Mouse (Mus musculus): ENCODE results near the gene Tcf25. TPM values are rescaled to one million over a fixed set of nuclear protein-coding genes. Genes with fewer than 3 reads are reported as not detected.

Gene Tcf25
- total RNA-seq, 2 experiments from 2014 or later = 27.2 to 48.6 TPM

DNA sequence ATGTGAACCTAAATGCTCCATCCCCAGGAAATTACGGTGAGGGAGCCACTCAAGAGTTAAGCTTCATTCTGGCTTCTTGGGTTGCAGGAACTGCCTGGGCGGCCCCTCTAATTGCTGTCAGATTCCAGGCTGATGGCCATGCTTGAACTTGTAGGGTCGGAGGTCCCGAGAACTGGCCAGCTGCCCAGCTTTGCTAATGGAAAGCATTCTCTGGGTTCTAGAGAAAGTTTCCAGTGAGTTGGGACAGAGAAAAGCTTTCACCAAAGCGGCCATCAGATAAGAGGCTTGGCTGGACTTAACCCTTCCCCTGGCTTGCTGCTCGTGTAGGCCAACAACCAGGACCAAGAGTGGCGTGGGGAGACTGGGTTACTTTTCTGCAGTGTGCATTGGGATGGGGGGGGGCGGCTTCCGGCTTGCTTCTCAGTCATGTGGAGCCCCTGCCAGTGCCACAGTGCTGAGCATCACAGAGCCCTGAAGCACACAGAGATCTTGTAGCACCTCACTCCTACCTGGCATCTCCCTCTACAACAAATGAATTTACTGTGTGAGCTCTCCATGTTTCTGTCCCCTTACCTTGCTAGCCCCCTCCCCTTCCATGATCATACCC lies 25.2 kb upstream of the Tcf25 start:
- no peak for ATAC-seq (replicated peaks; ENCODE audit: low FRiP score, poor library complexity, severe bottlenecking)

DNA sequence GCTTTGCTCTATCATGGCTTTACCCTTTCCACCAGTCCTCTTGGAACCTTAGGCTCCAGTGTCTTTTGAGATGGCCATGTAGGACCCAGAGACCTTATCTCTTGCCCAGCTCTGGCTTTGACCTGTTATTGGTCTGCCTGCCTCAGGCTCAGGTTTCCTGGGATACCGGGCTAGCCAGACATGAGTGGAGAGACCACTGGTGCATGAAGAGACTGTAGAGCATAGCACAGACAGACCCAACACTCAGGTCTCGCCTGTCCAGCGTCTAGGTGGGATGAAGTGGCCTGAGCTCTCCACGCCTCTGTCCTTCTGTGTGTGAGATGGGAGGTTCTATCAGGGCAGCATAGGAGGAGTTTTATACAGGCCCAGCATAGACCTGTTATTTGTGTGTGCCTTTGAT lies 24.5 kb upstream of the Tcf25 start:
- ATAC-seq (replicated peaks; ENCODE audit: low FRiP score, poor library complexity, severe bottlenecking) = no peak

DNA sequence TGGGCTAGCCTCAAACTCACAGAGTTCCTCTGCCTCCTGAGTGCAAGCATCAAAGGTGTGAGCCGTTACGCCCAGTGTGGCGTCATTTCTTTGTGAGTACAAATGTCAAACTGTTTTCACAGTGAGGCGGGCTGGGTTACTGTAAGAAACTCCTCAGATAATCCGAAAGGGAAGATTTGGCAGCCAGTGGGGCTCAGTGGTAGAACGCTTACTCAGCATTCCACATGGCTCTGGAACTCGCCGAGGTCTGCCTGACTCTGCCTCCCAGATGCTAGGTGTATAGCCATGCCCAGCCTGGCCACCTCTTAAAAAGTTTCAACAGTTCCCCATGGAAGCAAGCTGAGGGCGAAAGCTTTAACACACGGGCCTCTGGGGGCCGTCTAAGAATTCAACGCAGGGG lies 21.4 kb upstream of the Tcf25 start:
- no peak for ATAC-seq (replicated peaks; ENCODE audit: low FRiP score, poor library complexity, severe bottlenecking)

DNA sequence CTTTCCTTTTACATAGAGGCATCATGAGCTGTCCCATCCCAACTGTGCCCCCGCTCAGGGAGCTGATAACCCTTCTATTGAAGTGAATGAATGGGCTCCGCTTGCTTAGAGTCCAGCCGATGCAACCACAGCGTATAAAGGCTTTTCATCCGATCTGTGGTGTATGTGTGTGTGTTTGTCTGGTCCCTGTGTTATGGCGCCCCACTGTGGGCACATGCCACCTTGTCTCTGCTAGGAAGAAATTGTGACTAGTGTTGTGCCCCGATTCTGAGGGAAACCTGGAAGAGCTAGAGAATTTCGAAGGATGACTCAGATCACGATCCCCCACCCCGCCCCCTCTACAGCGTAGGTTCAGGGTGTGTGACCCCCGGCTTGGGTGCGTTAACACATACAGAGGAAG lies 20.8 kb upstream of the Tcf25 start:
- ATAC-seq (replicated peaks; ENCODE audit: low FRiP score, poor library complexity, severe bottlenecking) = no peak

DNA sequence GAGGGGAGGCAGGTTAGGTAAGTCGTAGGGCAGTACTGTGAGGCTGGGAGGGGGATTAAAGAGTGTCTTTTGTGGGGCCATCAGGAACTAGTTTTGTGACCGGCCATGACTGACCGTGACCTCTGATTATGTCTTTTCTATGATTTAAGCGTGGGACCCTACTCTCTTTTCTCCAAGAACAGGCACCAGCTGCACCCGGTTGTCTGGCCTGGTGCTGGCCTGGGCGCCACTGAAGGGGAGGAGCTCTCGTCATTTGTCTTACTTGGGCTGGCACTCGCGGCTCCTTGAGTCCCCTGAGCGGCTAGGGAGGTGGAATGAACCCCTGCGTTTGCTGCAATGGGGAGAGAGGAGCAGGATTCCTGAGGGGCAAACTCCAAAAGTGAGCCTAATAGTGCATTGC lies 20.3 kb upstream of the Tcf25 start:
- ATAC-seq (replicated peaks; ENCODE audit: low FRiP score, poor library complexity, severe bottlenecking) = no peak

DNA sequence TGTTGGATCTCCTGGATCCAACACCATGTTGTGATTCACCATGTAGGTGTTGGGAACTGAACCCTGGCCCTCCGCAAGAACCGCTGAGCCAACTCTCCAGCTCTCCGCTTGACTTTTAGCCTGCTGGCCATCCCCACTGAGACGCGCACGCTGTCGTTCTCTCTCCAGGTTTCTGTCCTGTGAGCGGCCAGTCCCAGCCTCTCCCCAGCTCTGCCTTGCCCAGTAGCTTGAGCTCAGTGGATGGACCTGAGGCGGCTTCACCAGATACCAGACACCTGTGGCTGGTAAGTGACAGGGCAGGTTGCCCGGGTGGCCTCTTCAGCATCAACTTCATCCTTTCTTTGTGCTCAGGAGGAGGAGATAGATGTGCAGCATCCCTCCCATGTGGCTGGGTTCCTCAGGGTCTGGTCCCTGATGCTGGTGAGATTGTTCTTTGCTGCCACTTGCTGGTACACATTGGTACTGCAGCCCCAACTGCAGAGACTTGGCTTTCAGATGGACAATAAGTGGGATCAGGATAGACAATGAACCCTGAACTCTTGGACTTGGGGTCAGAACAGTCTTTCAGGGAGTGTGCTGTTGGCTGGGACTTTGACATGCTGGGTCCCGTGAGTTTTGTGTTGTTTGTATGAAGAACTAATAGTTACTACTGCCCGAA lies 12.3 kb upstream of the Tcf25 start:
- ATAC-seq (replicated peaks; ENCODE audit: low FRiP score, poor library complexity, severe bottlenecking) = peak; percentile 72

DNA sequence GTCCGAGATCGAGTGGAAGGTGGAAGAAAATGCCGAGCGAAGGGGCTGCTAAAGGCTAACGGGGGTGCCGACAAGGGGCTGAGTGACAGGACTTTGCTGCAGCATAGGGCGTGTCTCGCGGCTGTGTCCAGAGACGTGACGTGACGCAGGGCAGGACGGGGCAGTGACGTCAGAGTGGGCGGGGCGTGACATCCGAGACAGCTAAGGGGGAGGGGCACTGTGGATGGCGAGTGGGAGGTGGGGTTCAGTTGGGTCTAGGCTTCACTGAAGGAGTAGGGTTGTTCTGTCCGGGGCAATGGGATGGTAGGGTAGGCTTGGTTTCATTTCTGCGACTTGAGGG lies 656 bp downstream of the Tcf25 start:
- peak; percentile 88 for ATAC-seq (replicated peaks; ENCODE audit: low FRiP score, poor library complexity, severe bottlenecking)

DNA sequence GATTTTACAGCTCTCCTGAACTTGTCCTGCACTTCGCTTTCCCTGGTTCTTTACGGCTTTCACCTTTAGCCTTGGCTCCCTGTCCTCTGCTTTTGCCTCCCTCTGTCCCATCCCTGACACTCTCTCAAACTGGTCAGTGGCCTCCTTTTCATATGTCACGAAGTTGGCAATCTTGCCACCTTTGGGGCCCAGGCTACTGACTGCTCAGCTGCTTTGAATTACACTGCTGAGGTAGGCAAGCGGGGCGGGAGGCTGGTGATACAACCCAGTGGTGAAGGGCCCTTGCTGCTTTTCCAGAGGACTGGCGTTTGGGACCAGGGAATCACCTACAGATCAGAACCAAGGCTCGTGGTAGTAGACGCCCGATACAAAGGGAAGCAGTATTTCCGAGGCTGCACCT lies 2.1 kb downstream of the Tcf25 start:
- ATAC-seq (replicated peaks; ENCODE audit: low FRiP score, poor library complexity, severe bottlenecking) = no peak

DNA sequence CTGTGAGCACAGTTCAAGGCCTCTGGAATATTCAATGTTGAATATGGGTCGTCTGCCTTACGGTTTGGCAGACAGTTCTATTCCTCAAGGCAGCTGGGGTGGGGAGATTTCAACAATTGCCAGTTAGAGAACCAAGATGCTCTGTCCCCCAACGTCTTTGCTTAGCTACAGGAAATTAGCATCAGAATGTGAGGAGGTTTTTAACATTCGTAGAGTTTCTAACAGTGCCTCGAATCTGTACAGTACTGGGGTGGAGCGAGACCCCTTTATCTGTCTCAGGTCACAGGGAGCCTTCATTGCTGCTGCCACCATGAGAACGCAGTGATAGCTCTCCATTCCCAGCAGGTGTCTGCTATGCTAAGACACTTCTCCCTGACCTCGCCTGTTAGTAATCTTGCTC lies 2.6 kb downstream of the Tcf25 start:
- no peak for ATAC-seq (replicated peaks; ENCODE audit: low FRiP score, poor library complexity, severe bottlenecking)

DNA sequence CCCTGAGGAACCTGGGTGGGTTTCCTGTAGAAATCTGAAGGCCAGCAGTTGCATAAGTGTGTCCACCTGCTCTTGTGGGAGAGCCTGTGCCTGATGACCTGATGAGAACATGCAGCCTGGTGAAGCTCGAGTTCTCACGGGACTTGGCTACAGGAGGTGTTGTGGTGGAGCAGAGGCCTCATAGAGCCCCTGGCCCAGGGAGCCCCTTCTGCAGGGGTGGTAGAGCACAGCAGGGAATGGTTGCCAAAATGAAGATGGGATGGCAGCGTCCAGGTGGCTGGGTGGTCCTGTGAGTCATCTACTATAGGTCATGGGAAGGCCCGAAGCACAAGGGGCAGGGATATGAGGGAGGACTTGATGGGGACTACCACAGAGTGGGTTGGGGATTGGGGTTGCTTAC lies 8.2 kb downstream of the Tcf25 start:
- ATAC-seq (replicated peaks; ENCODE audit: low FRiP score, poor library complexity, severe bottlenecking) = no peak

DNA sequence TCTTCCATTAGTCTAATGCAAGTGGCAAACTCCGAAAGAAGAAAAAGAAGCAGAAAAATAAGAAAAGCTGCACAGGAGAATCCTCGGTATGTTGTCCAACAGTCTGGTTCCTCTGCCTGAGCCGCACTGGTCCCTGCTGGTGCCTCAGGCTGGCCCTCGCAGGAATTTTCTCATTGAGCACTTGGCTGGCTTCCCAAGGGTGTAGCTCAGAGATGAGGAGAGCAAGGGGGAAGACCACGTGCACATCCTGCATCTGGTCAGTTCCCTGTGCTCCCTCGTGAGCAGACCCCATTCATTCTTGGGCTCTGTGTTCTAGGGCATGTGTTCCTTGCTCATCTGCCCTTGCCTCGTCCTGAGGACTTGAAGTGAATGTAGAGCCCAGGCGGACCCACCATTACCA lies 9.0 kb downstream of the Tcf25 start:
- ATAC-seq (replicated peaks; ENCODE audit: low FRiP score, poor library complexity, severe bottlenecking) = no peak

DNA sequence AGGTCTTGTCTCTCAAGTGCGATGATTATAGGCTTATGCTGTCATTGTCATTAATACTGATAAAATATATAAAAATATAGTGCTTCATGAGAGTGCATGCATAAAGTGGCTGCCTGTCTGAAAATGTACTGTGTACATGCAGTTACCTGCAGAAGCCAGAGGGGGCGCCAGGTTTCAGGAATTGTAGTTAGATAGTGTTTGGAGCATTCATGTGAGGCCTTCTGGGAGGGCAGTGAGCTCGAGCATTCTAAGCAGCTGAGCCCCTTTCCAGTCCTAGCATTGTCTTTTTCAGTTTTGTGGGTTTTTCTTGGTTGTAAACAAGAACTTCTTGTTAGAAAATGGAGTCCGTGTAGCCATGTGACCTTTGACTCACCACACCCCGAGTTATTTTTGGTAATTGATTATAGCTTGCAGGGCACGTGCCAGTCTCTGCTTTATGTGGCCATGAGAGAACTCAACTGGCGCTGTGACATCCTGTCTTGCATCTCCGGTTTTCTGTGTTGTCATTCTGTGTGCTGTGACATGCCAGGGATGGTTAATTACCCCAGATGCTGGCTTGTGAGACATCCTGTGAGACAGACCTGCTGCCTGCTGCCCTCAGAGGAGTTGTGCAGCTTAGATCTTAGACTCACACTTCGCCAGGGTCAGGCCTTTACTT lies 11.5 kb downstream of the Tcf25 start:
- no peak for ATAC-seq (replicated peaks; ENCODE audit: low FRiP score, poor library complexity, severe bottlenecking)

DNA sequence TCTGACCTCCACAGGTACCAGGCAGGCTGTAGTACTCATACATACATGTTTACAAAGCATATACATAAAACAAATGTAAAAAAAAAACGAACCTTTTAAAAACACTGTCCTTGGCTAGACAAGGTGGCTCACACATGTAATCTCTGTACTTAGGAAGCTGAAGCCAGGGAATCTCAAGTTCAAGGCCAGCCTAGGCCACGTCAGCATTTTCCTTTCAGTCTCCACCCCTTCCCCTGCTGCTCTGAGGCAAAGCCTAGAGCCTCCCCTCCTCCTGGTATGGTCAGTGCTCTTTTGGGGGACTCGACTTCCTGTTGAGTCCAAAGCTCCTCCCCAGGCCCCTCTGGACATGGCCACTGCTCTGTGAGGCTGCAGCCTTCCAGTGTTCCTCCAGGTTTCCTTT lies 13.5 kb downstream of the Tcf25 start:
- ATAC-seq (replicated peaks; ENCODE audit: low FRiP score, poor library complexity, severe bottlenecking) = no peak

DNA sequence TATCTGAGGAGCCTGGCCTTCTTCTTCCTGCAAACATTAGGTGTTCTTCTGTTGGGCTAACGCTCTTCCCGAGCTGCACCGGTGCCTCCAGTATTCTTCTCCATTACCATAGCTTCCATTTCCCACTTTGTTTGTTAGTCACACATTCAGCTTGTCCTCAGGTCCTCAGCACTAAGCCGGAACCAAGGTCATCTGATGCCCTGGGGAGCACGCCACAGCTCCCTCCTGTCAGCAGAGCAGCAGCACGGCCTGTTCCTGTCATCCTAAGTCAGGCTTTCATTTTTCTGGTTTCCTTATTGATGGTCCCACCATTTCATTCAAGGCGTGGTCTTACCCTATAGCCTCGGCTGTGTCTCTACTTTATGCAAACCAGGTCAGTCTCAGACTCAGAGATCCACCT lies 14.2 kb downstream of the Tcf25 start:
- ATAC-seq (replicated peaks; ENCODE audit: low FRiP score, poor library complexity, severe bottlenecking) = no peak

DNA sequence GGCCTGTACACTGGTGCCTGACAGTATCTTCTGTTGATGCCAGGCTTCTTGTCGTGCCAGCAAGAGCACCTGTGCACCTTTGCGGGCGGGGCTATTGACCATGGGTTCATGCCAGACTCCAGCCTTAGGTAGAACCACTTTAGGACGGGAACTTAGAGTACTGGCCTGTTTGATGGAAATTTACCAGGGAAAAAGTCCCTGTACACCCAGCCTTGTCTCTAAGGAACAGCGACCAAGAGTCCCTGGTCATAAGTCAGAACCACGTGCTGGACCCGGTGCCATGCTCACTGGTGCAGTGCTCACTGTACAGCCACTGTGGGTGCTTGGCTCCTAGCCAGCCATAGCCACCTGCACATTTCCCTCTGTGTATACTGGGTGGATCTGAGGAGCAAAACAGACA lies 15.5 kb downstream of the Tcf25 start:
- ATAC-seq (replicated peaks; ENCODE audit: low FRiP score, poor library complexity, severe bottlenecking) = no peak

DNA sequence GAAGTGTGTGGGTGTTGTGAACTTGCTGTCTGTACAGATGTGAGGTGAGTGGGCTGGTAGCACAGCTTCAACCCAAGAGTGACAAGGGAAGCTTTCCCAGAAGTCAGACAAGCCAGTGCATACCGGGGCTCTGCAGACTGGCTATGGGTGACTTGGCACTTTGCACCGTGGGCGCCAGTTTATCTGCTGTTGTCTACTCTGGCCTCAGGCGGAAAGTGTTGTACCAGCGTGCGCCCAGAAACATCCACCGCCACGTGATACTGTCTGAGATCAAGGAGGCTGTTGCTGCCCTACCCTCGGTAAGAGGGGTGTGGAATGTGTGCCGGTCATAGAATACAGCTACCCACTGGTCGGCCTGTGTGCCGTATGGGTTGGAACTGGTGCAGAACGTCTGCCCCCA lies 24.8 kb downstream of the Tcf25 start:
- ATAC-seq (replicated peaks; ENCODE audit: low FRiP score, poor library complexity, severe bottlenecking) = no peak

DNA sequence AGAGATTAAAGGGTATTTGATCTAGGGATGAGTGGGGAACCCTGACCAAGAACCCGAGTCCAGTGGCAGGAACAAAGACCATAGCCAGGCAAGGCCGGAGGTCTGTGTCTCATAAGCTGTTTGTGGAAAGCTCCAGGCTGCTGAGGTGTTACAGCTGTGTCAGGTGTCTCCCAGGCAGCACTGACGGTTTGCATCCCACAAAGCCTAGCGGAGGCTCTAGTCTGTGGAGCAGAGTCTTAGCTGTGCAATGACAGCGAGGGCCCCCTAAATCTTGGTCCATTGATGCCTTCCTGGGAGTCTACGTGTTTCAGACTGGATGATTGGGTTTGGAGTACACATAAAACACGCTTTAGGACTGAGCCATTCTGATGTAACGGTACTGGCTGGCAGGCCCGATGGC lies 28.4 kb downstream of the Tcf25 start:
- no peak for ATAC-seq (replicated peaks; ENCODE audit: low FRiP score, poor library complexity, severe bottlenecking)

DNA sequence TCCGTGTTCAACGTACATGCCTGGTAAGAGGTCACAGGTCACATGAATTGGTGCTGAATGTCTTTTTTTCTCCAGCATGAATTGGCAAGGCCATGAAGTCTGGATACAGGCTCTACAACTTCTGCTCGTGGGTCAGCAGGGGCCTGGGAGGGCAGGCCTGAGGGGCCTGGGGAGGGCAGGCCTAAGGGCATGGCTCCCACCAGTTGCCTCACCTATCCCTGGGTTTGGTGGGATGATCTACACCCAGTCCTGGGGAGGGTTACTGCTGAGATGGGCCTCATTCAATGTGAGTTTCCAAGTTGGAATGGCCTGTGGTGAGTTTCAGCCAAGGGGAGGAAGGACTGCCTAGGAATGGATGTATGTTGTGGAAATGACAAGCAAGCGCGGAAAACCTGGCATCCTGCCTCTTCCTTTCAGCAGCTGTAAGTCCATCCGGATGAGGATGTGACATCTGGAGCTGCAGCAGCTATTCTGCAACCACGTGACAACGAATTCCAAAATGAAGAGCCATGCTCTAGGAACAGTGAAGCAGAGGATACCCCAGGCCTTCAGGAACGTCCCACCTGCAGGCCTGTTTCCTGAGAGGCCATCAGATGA lies 29.3 kb downstream of the Tcf25 start:
- ATAC-seq (replicated peaks; ENCODE audit: low FRiP score, poor library complexity, severe bottlenecking) = no peak

DNA sequence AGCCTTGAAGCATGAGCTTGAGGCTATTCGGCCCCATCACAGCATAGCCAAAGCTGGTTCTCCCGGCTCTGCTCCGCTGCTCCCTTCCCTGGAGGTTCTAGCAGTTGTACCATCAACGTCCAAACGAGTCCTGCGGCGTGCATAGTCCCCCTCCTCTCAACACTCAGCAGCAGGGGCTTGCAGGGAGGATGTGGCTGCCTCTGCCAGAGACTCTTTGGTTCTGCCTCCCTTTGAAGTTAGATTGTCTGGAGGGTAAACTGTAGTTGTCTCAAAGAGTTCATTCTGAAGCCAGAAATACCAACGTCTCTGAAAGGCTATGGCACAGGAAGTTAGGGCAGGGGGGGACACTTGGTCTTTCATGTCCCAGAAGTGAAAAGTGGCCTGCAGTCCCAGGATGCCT lies 31.0 kb downstream of the Tcf25 start:
- no peak for ATAC-seq (replicated peaks; ENCODE audit: low FRiP score, poor library complexity, severe bottlenecking)

DNA sequence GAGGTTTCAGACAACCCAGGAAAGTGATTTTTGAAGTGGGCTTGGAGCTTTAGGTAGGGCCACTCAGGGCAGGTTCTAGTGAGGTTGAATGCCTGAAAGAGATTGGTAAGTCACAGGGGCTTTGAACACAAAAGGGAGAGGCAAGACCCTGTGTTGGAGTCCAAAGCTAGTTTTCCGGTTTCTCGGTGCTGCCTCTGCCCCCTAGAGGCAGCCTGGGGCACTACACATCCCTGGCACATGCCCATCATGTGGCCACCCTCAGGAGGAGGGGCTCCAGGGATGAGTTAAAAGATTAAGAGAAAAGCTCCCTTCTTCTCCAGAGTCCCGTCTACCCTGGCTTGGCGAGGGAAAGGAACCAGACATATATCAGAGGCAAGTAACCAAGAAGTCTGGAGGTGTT lies 33.2 kb downstream of the Tcf25 start, which contains the start of gene Mc1r:
Mc1r (plus strand) TSS at position 322 of the 400 bp plus-strand sequence.
- ATAC-seq (replicated peaks; ENCODE audit: low FRiP score, poor library complexity, severe bottlenecking) = peak; percentile 56; the same call in 1 of the 2 replicates

DNA sequence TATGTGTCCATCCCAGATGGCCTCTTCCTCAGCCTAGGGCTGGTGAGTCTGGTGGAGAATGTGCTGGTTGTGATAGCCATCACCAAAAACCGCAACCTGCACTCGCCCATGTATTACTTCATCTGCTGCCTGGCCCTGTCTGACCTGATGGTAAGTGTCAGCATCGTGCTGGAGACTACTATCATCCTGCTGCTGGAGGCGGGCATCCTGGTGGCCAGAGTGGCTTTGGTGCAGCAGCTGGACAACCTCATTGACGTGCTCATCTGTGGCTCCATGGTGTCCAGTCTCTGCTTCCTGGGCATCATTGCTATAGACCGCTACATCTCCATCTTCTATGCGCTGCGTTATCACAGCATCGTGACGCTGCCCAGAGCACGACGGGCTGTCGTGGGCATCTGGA lies 34.1 kb downstream of the Tcf25 start:
- no peak for ATAC-seq (replicated peaks; ENCODE audit: low FRiP score, poor library complexity, severe bottlenecking)

Data from erythroid progenitor cell, adult 5-6 weeks (primary cell).